Mouse (Mus musculus) lung, embryonic 14.5 days (tissue): ENCODE results near the gene Gm20388. TPM values are rescaled to one million over a fixed set of nuclear protein-coding genes. Genes with fewer than 3 reads are reported as not detected.
A peak's percentile ranks its signal among the peaks of the same experiment; 100 is the strongest.

Experiments
- ATAC-seq: fragments of 200-750 bp; cut with Nextera tagmentation; 2 replicates; pipeline ENCODE4 v1.8.0; 2017; ENCODE audit warnings: mild to moderate bottlenecking, moderate TSS enrichment, moderate library complexity; ENCODE audit not compliant: insufficient read depth
- DNase-seq: peaks from one replicate; pipeline ENCODE4 v3.0.0-alpha.2; 2015
- H3K27ac ChIP-seq: fragments of 300-500 bp; sonication (generic); 2 replicates; pipeline ENCODE4 v1.5.1; 2014; ENCODE audit warnings: low read depth, mild to moderate bottlenecking, moderate library complexity
- H3K27me3 ChIP-seq: fragments of 300-500 bp; sonication (generic); 2 replicates; pipeline ENCODE4 v1.6.1; 2014; ENCODE audit warnings: low read length, control low read depth; ENCODE audit not compliant: insufficient read depth
- H3K36me3 ChIP-seq: fragments of 300-500 bp; sonication (generic); 2 replicates; pipeline ENCODE4 v1.6.1; 2014; ENCODE audit warnings: control low read depth; ENCODE audit not compliant: insufficient read depth
- H3K4me1 ChIP-seq: fragments of 300-500 bp; sonication (generic); 2 replicates; pipeline ENCODE4 v1.6.1; 2014; ENCODE audit warnings: antibody characterized with exemption, control low read depth; ENCODE audit not compliant: insufficient read depth
- H3K4me2 ChIP-seq: fragments of 300-500 bp; sonication (generic); 2 replicates; pipeline ENCODE4 v1.6.1; 2014; ENCODE audit warnings: mild to moderate bottlenecking
- H3K4me3 ChIP-seq: fragments of 300-500 bp; sonication (generic); 2 replicates; pipeline ENCODE4 v1.5.1; 2014; ENCODE audit warnings: low read depth, low read length
- H3K9ac ChIP-seq: fragments of 300-500 bp; sonication (generic); 2 replicates; pipeline ENCODE4 v1.6.1; 2014
- H3K9me3 ChIP-seq: fragments of 300-500 bp; sonication (generic); 2 replicates; pipeline ENCODE4 v1.6.1; 2016; ENCODE audit warnings: low read depth, low read length, control low read depth
- CTCF ChIP-seq: IDR thresholded peaks from 2 replicates; pipeline ENCODE4 v1.5.1; 2016; ENCODE audit warnings: antibody characterized with exemption, low read depth
- WGBS: fragments of 180-500 bp; shearing (Covaris S2); extraction: QIAGEN DNeasy Blood & Tissue Kit; methylation state at CpG from one replicate; pipeline ENCODE4 v1.1.7; 2014; 5-methylcytosine and 5-hydroxymethylcytosine counted together
- polyA plus RNA-seq: library from polyadenylated mRNA; unstranded; fragments of >200 nt; fragmentation: Nextera tagmentation; extraction: Ambion mirVana; gene quantifications from 2 replicates; pipeline ENCODE4 v1.2.1, GENCODE M21; 2014

Gm20388 gene
- polyA plus RNA-seq, 1 experiment from 2014 or later = not detected

GRCm38 (mm10) chr8:120368814-120369649 is 458.4 kb downstream of the Gm20388 start:
- Histone ChIP-seq H3K27me3 (no peaks in the 10 kb centered on the region), H3K27ac (peak overlapping the region; percentile 67), H3K9ac (no peak overlapping the region), H3K4me2 (peak overlapping the region; percentile 23; the same call in 1 of the 2 replicates), H3K9me3 (no peaks in the 10 kb centered on the region), H3K4me3 (no peak overlapping the region), H3K36me3 (no peaks in the 10 kb centered on the region), H3K4me1 (peaks cover 24% of the 10 kb centered on the region)
- peak; percentile 54 for TF ChIP-seq CTCF
- WGBS = 18% methylated on average over 11 of the region's 11 CpGs
- ATAC-seq (peak; percentile 78), DNase-seq (peak; percentile 88)

DNA sequence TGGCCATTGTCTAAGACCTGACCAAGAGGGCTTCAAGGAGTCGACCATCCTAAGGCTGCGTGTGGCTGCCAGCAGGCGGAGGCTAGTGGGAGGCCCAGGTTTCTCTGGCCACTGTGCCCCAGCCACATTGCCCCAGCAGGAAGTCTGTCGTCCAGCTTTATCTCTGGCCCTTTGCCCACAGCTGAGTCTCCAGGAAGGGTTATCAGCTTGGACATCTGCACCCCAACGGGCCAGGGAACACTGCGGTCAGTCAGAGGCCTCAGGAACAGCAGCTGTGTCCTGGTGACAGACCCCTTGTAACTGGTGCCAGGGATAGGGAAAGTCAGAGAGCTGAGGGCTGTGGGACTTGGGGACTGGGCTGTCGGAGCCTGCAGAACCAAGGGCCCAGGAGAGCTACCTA is 459.3 kb downstream of the Gm20388 start:
- WGBS = 40% methylated on average over 7 of the region's 7 CpGs
- no peaks in the 10 kb centered on the region for H3K27me3 ChIP-seq
- H3K9ac ChIP-seq = no peak overlapping the region
- H3K27ac ChIP-seq = peak overlapping the region; percentile 52
- H3K4me2 ChIP-seq = peak overlapping the region; percentile 10; the same call in 1 of the 2 replicates
- no peak for ATAC-seq
- H3K4me1 ChIP-seq = peaks cover 31% of the 10 kb centered on the region
- H3K9me3 ChIP-seq = no peaks in the 10 kb centered on the region
- no peak overlapping the region for H3K4me3 ChIP-seq
- peak; percentile 60 for DNase-seq
- no peaks in the 10 kb centered on the region for H3K36me3 ChIP-seq
- TF ChIP-seq CTCF = no peak

- 61% methylated on average over 4 of the region's 4 CpGs for WGBS
- Histone ChIP-seq H3K36me3 (no peaks in the 10 kb centered on the region), H3K27ac (peak overlapping the region; percentile 52; the same call in 1 of the 2 replicates), H3K9ac (no peak overlapping the region), H3K27me3 (no peaks in the 10 kb centered on the region), H3K9me3 (no peaks in the 10 kb centered on the region), H3K4me3 (no peak overlapping the region), H3K4me2 (no peak overlapping the region), H3K4me1 (peaks cover 36% of the 10 kb centered on the region)
- TF ChIP-seq CTCF = peak; percentile 34
- DNase-seq = peak; percentile 53
- ATAC-seq = no peak
These were observed 459.8 kb downstream of the Gm20388 start for GRCm38 (mm10) chr8:120370461-120370860.

DNA sequence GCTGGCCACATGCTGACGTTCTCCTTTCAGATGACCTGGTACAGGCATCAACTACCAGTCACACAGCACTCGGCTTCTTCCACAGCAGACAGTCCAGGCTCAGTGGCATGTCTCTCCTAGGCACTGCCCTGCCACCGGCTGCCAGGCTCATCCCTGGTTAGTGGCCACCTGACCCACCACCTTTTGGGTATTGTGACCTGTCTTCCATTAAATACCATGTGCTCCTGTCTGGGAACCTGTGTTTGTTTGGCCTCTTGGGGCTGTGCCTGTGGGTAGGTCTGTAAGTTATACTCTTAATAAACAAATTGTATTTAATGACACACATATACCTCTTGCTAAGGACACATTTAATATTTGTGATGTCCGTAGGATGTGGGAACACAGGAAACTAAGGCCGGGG is 460.5 kb downstream of the Gm20388 start:
- Histone ChIP-seq H3K27me3 (no peaks in the 10 kb centered on the region), H3K36me3 (no peaks in the 10 kb centered on the region), H3K9me3 (no peaks in the 10 kb centered on the region), H3K4me3 (no peak overlapping the region), H3K4me2 (no peak overlapping the region), H3K27ac (no peak overlapping the region), H3K4me1 (peaks cover 41% of the 10 kb centered on the region), H3K9ac (no peak overlapping the region)
- 68% methylated on average over 5 of the region's 5 CpGs for WGBS
- DNase-seq = no peak
- no peak for TF ChIP-seq CTCF
- ATAC-seq = no peak

GRCm38 (mm10) chr8:120371725-120372457 is 461.2 kb downstream of the Gm20388 start:
- peak overlapping the region; percentile 3; the same call in 1 of the 2 replicates for H3K9ac ChIP-seq
- H3K27ac ChIP-seq = no peak overlapping the region
- WGBS = 60% methylated on average over 8 of the region's 8 CpGs
- H3K36me3 ChIP-seq = no peaks in the 10 kb centered on the region
- H3K4me1 ChIP-seq = peaks cover 47% of the 10 kb centered on the region
- no peaks in the 10 kb centered on the region for H3K9me3 ChIP-seq
- 0 out of 2 replicates have a peak overlapping the region, but pooled peaks have one; percentile 5 for H3K4me2 ChIP-seq
- no peak for TF ChIP-seq CTCF
- no peak overlapping the region for H3K4me3 ChIP-seq
- DNase-seq (no peak), ATAC-seq (peak; percentile 14; the same call in 1 of the 2 replicates)
- H3K27me3 ChIP-seq = no peaks in the 10 kb centered on the region

DNA sequence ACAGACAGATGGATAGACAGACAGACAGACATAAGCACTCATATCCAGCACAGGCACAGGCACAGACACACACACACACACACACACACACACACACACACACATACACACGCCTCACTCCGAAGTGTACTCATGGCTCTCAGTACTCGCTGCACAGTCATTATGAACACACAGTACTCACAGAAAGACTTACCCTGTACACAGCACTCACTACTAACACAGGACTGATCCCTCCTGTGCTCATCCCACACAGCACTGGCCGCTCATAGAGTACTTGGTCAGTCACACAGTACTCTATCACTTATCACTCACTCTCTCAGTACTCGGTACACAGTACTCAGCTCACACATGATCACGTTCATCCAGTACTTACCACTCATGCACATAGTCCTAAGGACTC is 462.0 kb downstream of the Gm20388 start:
- Histone ChIP-seq H3K4me2 (0 out of 2 replicates have a peak overlapping the region, but pooled peaks have one; percentile 4), H3K27ac (no peak overlapping the region), H3K36me3 (no peaks in the 10 kb centered on the region), H3K9me3 (no peaks in the 10 kb centered on the region), H3K27me3 (no peaks in the 10 kb centered on the region), H3K4me3 (no peak overlapping the region), H3K4me1 (peaks cover 53% of the 10 kb centered on the region), H3K9ac (no peak overlapping the region)
- ATAC-seq (no peak), DNase-seq (no peak)
- no peak for TF ChIP-seq CTCF
- WGBS = 80% methylated on average over 6 of the region's 6 CpGs

DNA sequence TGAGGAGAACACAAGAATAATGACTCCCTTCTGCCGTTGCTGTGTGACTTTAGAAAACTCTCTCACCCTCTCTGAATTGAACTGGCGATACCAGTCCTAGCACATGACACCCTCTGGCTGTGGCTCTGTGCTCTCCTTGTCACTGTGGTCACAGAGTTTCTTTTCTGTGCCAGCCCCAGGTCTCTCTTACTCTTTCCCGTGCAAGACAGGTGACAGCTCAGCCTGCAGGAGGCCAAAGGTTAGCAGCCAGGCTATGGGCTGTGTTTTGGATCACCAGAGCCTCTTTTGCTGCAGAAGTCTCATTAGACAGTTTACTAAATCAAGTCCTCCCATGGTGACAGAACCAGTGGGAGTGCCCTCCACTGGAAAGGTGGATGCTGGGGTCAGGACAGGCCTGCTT is 463.0 kb downstream of the Gm20388 start:
- TF ChIP-seq CTCF = no peak
- H3K9ac ChIP-seq = no peak overlapping the region
- no peak overlapping the region; the same call in 1 of the 2 replicates for H3K27ac ChIP-seq
- no peaks in the 10 kb centered on the region for H3K36me3 ChIP-seq
- WGBS = 56% methylated on average over 3 of the region's 3 CpGs
- no peak for DNase-seq
- no peak for ATAC-seq
- H3K4me3 ChIP-seq = no peak overlapping the region
- peaks cover 58% of the 10 kb centered on the region for H3K4me1 ChIP-seq
- no peaks in the 10 kb centered on the region for H3K27me3 ChIP-seq
- no peaks in the 10 kb centered on the region for H3K9me3 ChIP-seq
- H3K4me2 ChIP-seq = no peak overlapping the region
